Mouse (Mus musculus) c-Kit-negative CD71-positive TER-119-positive erythroid progenitor cells, embryonic 14.5 days (primary cell): Measurements from ENCODE around the gene Nfib.

Experiments used
- DNase-seq: peaks from one replicate; pipeline ENCODE4 v3.0.0-alpha.2; 2013; ENCODE audit warnings: low read depth, low spot score

Nfib gene

DNA sequence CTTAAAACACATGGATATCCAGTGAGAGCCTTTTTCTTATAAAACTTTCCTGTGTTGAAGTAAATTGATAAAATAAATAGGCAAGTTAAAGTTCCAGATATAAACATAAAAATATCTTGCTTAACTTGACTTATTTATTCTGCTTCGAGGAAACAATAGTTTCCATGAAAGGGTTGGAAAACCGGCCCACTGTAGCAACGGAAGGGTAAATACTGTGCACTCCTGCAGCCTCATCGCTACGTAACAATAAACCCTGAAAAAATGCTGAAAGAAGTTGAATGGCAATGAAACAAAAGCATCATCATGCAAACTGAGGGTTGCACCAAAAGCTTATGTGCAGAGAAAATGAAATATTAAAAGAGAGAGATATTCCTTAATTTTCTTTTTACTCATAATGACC is 203.5 kb downstream of the Nfib start:
- no peak for DNase-seq

DNA sequence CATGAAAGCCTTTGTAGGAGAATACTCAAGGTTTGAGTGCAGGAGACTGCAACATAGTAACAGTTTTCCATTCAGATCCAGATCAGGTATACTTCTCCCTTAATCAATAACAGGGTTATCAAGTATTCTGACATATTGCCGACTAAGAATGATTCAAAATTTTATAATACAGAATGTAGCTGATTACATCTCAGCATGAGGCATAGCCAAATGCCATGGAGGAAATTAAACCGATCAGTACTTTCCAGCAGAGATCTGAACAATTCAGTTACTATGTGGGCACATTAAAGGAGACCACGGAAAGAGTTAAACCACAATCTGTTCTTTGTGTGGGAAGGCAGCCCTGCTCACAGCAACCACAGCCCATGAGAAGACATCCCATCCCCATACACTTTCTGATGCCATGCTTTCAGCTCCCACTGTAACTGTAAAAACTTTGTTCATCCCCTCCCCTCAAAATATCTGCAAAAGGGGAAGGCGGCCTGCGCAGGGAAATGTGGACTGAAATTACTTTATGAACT is 204.9 kb downstream of the Nfib start:
- DNase-seq: no peak

DNA sequence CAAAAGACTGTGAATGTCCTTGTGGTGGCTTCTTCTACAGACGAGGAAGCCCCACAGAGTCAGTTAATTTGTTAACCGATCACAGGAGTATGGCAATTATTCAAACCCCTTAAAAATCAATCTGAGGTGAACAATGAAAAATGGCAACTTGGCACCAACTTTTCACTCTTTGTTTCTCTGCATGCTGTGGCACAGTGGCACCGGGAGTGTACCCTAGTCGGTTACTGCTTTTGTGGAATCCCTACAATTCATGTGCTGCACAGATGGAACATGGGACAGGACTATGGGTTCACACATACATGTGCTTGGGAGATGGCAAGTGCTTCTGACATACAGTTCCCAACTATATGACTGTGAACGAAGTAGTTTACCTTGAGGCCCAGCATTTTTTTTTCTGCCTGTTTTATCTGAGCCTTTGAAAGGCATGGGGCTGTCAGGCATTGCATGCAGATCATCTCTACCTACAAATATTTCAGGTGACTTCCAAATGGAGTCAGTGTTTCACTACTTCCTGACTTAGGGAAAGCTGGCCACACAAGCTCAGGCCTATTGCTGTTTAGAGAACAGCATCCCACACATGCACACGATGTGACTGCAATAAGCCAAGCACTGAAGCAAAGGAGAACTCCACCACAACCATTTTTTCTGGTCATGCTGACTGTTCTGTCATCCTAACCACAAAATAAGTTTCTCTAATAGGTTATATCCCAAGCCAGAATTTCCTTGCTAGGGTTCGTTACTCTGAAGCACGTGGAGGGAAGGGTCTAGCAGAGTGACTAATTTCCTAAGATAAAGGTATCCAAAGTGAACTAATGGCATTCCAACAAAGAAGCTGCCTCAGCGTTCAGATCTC is 205.6 kb downstream of the Nfib start:
- no peak for DNase-seq

DNA sequence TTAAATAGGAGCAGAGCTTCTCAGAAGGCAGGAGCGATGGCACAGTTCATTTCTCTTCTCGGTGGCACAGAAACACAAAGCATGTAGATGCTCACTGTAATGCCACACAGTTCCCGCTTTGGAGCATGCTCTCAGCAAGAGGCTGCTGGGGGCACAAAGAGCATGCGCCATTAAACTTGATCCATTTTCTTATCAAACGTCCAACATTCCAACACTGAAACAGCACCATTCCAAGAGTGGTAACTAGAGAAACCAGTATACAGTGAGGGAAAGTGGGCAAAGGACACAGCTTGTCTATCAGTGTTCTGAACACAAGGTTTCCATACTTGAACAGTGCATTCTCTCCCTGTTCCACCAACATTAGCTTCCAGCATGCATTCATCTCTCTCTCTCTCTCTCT is 206.3 kb downstream of the Nfib start:
- no peak for DNase-seq

DNA sequence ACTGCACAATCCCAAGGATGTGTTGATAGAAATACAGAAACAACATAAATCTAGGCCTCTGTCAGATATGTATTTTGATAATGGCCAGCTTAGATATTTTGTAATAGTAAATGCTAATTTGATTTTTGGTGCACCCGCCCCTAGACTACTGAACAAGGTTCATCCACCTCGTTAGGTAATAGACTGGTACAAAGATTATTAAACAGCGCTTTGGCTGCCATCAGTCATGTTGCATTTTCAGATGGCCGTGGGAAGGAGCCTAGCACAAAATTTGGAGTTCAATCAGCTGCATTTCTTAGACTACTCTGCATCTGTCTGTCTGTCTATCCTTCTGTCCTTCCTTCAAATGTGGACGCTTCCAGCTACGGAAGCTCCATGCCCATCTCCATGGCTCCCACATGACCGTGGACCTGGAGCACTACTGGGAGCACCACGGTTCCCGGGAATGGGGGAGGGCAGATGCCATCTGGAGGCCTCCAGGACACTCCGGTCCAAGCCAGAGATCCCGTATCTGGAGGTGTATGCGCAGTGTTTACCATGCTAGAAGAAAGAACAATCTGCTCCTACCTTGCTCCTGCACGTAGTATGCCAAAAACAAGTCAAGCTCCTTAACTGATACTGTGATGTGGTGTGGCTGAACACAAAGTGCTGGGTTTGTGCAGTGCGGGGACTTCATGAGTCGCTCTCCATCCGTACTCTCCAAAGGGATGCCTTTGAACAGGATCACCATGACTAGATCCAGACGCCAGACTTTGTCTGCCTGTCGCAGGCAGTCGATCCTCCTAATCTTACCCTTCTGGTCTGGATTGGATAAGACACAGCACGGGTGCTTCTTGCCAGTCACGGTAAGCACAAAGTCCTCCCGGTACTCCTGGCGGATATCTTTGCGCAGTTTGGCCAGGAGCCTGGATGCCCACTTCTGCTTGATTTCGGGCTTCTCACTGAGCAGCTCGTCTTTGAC is 207.6 kb downstream of the Nfib start:
- no peak for DNase-seq

DNA sequence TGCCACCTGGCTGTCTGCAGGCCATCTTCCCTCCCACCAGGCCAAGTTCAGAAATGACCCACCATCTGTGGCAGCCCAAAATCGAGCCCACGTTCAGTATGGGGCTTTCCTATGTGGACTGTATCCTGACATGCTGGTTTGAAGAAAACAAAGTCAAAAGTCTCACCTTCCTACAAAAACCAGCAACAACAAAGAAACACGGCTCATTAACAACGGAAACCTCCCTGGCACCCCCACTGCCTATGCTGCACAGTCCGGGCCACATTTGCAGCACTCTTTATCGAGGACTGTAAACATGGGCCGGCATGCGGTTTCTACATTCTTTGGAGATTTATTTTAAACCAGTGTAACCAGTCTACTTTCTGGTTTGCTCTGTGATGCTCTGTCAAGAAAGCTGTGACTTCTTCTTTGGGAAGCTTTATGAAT is 208.4 kb downstream of the Nfib start:
- DNase-seq: no peak

DNA sequence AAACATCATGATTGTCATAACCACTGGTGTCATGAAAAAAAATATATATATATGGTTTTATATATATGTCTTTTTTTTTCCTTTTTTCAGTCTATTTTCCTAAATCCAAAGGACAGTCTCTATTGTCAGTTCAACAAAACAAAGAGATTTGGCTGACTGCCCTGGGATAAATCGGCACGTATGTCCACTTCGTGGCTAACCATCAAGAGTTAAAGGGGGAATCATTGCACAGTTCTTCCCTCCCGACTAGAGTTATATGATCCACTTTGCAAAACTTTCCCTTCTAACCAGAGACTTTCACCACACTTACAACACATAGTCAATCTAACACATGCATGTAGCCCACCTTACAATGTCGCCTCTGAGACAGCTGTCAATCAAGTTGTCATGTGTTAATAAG is 209.2 kb downstream of the Nfib start:
- DNase-seq: no peak

DNA sequence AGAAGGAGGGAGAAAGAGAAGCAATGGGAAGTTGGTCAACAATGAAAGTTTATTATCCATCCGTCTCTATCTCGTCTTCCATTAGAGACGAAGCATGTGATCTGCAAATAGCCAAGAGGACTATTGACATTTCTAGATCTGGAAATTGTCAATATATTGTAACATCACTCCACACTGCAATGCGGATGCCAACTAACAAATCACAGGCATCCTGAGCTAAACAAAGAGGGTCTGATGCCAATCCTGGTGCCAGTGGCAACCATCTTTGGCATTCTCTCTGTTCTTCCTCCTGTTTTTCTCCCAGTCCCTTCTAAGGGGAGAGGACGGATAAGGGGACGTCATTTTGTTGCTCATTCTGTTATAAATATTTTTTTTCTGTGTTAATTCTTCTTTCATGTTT is 209.9 kb downstream of the Nfib start:
- DNase-seq: no peak

DNA sequence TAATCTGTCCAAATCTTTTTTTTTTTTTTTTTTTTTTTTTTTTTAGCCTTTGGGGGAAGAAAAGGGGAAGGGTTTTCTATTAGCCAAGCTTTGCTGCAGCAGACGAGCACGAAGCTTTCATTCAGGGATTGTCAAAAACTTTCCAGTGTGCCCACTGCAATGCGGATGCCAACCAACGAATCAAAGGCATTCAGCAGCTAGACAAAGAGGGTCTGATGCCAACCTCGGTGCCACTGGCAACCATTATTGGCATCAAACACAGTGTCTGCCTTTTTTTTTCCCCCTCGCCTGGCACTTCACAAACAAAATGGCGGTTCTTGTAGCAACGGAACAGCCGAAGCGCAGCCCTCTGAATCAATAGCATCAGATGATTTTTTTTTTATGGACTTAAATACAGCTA is 210.7 kb downstream of the Nfib start:
- DNase-seq: no peak

DNA sequence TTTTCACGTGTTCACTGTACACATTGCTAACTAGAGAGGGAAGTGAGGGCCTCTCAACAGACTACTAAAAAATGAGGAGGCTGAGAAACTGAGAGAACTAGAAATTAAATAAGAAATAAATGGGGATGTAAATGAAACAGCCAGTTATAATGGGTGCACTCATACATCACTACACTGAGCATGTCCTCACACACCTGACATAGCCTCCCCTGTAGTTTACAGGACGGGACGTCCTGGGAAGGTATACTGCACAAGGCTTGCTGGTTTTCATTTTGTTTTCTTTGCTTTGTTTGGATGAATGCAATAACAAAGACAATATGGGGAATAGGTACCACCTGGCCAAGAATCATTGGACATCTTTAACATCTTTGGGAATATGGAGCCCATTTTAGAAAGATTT is 211.1 kb downstream of the Nfib start:
- DNase-seq: no peak

DNA sequence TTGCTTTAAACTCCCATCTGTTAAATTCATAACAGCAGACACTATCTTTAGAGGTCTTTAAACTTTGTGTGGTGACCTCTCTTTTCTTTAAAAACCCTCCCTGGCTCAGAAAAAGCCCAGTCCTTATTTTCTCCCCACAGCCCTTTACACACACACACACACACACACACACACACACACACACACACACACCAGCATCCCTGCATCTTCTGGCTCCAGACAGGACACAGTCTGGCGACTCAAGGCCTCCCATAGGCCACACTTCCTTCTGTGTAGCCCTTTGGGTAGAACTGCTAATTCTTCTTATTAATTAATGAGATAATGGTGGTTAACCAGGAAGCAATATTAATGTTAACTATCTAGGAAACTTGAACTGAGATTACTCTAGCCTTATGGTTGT is 211.7 kb downstream of the Nfib start:
- no peak for DNase-seq

DNA sequence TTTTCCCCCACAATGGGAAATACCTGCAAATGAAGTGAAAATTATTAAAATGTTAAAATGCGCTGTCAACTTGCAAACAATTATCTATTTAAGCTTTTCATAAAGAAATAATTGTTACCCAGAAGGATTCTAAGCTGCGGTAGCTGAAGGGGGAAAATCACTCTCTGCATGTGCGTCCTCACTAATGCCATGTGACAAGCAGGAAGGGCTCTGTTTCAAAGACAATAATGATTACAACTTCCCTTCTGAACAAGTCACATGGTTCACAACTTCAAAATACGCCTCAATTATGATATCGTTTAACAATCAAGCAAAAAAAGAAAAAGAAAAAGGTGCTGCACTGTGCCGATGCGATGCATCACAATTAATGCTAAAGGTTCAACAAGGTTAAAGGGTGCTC is 212.2 kb downstream of the Nfib start:
- DNase-seq: no peak

DNA sequence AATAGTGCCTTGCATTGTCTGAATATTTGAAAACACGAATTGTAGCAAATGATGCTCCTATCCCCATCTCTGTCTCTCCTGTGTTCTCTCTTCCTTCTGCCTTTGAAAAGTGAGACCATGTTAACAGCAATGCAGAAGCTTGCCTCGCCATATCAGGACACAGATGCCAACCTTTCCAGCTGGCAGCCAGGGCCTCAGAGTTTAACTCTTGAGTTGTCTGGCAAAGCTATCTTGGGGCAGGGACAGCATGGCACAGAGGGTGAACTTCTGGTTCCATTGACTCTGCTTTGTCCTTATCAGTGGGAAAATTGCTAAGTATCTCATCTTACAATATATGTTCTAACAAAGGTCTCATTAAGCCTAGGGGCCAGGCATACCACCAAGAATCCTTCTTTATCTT is 212.8 kb downstream of the Nfib start:
- DNase-seq: no peak

DNA sequence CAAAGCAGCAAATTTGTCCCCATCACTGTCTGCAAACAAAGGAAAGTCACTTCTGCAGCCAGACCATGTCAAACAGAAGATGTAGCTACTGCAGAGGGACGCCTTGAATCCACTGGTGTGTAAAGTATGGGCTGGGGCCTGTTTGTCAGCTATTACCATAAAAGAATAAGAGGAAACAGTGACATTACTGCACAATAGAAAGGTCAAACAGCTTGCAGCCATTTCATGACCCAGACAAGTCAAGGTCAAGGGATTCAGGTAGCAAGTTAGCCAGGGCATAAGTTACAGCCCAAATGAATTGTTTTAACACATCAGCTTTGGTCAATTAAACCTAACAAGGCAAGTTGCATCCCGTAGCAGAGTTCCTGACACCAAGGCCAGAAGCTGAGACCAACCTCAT is 215.6 kb downstream of the Nfib start:
- DNase-seq: no peak

DNA sequence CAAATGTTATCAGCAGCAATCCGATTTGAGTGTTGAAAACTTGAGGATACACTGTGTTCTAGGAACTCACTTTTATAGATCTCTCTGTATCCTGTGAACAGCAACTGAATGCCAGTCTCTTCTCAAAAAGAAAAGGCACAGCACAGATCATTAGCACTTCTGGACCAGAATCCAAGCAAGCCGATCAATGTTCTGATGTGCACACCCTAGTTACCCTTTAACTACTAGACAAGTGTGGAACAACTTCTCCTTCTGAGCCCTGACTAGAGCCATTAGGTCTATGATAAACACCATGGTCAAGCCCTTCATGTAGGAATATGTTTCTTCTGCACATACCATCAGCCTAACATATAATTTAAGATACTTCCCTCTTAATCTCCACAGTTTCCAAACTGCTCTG is 219.6 kb downstream of the Nfib start:
- no peak for DNase-seq

DNA sequence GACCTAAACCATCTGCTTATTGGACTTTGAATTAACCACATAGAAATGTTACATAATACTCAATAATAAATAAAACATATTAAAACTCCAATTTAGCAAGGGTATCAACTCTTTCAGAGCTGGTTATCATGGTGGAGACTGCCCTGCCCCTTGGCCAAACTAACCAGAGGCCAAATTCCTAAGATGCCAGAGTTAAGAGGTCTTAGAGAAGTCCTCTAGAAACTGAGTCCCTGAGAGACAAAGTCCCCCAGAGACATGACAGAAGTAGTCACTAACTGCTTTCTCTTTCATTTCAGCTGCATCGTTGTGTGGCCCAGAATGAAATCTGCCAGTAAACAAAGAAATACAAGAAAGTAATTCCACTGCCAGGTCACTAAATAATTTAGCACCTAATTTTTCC is 221.7 kb downstream of the Nfib start:
- no peak for DNase-seq

DNA sequence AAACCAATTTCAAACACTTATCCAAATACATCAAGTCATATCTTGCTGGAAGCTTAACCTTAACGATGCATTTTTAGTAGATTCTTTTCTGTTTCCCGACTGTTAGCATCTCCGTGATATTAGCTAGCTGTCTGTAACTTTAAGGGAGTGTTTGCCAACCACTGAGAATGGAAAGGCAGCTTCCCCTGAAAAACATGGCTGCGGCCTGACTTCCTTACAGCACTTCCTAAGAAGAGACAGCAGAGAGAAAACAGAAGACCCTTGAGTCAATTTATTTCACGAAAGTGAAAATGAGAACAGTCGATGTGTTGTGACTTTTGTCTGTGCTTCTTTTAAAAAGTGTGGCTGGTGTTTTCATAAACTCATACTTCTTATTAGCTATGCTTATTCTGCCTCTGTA is 222.3 kb downstream of the Nfib start:
- DNase-seq: no peak

DNA sequence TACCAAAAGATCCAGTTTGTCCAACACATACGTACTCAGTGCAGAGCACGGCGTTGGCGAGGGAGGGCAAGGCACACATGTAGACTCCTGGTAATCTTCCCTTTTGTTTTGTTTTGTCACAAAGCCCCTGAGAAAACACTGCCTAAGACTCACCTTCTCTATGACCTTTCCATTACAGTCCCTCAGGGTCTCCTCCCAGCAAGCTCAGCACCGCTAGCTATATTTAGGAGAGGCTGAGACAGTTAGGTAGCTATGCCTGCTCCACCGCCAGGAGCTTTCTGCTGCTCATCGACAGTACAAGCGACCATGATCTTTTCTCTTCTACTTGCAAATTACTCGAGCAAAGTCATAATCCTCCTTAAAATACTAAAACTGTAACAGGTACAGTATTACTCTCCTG is 224.9 kb downstream of the Nfib start:
- DNase-seq: no peak

DNA sequence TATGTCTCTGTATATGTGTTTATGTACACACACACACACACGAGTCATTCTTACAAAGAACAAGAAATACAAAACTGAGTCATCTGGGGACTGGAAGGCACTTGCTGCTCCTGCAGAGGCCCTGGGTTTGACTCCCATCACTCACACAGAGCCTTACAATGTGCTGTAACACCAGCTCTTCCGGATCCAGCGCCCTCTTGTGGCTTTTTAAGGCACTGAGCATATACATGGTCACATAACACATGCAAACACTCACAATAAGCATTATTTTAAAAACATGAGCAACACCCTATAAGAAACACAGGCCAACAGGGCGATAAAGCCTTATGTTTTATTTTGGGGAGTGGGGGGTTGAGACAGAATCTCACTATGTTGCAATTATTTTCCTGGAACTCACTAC is 226.2 kb downstream of the Nfib start:
- DNase-seq: no peak

DNA sequence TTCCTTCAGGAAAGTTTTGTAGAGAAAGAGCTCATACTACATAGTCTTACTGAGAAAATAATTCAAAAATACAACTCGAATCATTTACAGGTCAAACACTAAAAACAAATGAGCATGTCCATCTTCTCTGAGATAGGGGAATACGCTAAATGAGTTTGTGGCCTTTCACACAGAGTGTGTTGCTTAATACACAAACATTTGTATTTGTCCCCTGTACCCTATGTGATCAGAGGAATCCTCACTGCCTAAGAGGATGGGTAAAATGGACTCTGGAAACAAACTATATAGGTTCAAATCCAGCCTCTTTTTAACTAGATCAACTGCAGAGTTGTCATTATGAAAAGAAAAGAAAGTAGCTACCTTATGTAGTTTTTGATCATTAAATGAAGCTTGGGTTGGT is 227.8 kb downstream of the Nfib start:
- DNase-seq: no peak

DNA sequence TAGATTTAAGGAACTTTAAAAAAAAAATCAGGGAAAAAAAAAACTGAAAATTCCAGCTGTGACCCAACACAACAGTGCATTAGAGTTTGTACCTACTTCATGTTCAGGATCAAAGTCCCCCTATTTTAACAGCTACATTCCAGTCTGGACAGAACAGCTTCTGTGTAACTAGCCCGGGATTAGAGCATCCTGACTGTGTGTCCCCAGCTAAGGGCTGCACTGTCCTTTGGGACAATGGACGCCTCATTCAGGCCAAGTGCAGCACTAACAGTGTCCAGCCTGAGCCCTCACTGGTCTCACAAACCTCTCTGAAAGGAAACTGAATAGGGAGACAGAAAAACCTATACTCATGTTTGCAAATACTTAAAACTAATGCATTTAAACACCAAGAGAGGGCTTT is 229.1 kb downstream of the Nfib start:
- DNase-seq: no peak

DNA sequence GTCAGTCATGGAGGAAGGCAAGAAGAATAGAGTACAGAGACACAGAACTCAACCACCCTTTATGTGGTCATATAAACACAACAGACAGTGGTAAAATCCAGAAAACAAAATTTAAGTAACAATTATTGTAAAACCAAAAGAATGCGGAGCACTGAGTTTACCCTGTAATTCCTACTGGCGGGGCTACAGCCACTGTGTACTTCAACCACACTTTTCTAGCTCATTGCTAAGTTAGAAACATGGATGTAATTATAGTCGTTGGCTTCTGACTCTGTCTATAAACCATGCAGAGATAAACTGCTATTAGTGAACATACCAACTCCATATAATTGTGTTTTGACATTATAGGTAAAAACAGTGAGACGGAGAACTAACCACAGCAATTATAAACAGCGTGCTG is 231.2 kb downstream of the Nfib start:
- DNase-seq: no peak

DNA sequence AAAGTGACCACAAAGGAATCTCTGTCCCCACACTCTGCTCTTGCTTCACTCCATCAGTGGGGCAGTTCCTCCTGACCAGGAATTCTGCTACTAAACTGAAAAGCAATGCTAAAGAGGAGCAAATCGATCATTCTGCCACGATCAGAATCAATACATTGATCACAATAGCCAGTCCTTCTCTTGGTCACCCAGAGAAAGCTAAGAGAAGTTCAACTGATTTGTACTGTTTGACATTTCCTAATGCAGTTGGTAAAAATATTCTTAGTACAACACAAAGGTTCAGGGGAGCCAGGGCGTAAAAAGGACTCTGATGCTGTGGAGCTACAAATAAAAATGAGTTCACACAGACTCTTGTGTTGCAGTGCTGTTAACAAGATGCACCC is 234.6 kb downstream of the Nfib start:
- no peak for DNase-seq
